Mouse (Mus musculus): ENCODE measurements around the gene Prkcq. TPM values are rescaled to one million over a fixed set of nuclear protein-coding genes. Genes with fewer than 3 reads are reported as not detected.

Prkcq gene
- total and polyA plus RNA-seq, 2 experiments, result 0.29 to 1.8 TPM

- no peaks in the 10 kb centered on the region for H3K27me3 ChIP-seq (ENCODE audit: control insufficient read depth, insufficient read depth, low read length)
- TF ChIP-seq CTCF (IDR thresholded peaks at IDR 0.05; ENCODE audit: low read depth, low read length), result no peak
- TF ChIP-seq POLR2A (IDR thresholded peaks at IDR 0.05; ENCODE audit: extremely low read depth, insufficient read depth, low read length), result no peak
- 54% methylated on average over 1 of the region's 1 CpGs for WGBS
- H3K27ac ChIP-seq (replicated peaks; ENCODE audit: insufficient read depth, low read depth, low read length), result no peak overlapping the region
- no peak for DNase-seq (ENCODE audit: extremely low read depth, low read depth, low spot score)
- no peaks in the 10 kb centered on the region for H3K36me3 ChIP-seq (ENCODE audit: control insufficient read depth, insufficient read depth, low read length)
- H3K9ac ChIP-seq (ENCODE audit: low read depth, low read length), result no peak overlapping the region
- H3K4me3 ChIP-seq (ENCODE audit: insufficient read depth, low read depth, low read length), result no peak overlapping the region
- H3K4me1 ChIP-seq (ENCODE audit: control insufficient read depth, insufficient read depth, low read length), result no peaks in the 10 kb centered on the region
- no peaks in the 10 kb centered on the region for H3K79me2 ChIP-seq (ENCODE audit: control insufficient read depth, insufficient read depth, low read length)
Measured at GRCm38 (mm10) chr2:11299366-11299765, 127.5 kb downstream of the Prkcq start.

DNA sequence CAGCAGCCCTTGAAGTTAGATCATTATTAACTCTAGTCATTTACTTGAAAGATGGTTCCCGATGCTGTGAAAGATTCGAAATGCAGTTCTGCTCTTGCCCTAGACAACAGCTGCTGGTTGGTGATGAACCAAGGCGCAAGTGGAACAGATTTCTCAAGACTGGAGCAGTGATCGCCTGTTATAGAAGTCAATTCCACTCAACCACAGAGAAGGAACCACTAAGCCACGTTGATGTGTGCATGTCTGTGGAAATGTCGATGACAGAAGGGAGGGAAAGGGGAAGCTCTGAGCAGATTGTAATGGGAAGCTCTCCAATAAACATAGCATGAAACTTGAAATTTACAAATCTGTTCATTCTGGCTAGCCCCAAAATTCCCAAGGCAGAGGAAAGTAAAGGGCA lies 128.5 kb downstream of the Prkcq start:
- Histone ChIP-seq H3K4me3 (ENCODE audit: insufficient read depth, low read depth, low read length) (no peak overlapping the region), H3K36me3 (ENCODE audit: control insufficient read depth, insufficient read depth, low read length) (no peaks in the 10 kb centered on the region), H3K4me1 (ENCODE audit: control insufficient read depth, insufficient read depth, low read length) (no peaks in the 10 kb centered on the region), H3K27ac (replicated peaks; ENCODE audit: insufficient read depth, low read depth, low read length) (no peak overlapping the region), H3K9ac (ENCODE audit: low read depth, low read length) (no peak overlapping the region), H3K27me3 (ENCODE audit: control insufficient read depth, insufficient read depth, low read length) (no peaks in the 10 kb centered on the region), H3K79me2 (ENCODE audit: control insufficient read depth, insufficient read depth, low read length) (no peaks in the 10 kb centered on the region)
- TF ChIP-seq CTCF (IDR thresholded peaks at IDR 0.05; ENCODE audit: low read depth, low read length), result no peak
- DNase-seq (ENCODE audit: extremely low read depth, low read depth, low spot score), result no peak
- WGBS, result 84% methylated on average over 6 of the region's 6 CpGs

DNA sequence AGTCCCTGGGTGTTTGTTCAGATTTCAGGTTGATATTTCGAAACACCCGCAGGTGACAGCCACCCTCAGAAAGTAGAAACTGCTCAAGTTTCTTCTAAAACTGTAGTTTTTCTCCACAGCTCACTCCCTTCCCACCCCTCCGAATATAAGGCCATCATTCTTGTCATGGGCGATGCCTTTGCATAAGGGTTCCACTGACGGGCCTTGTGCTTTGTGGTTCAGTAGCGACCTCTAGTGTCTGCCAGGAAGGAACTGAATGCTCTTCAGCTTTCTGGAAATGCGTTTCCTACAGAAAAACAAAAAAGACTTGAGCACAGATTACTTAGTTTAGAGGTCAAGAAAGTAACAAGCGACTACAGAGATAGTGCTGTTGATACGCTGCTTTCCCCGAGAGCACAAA lies 148.3 kb downstream of the Prkcq start:
- no peak overlapping the region for H3K4me3 ChIP-seq (ENCODE audit: insufficient read depth, low read depth, low read length)
- no peak overlapping the region for H3K9ac ChIP-seq (ENCODE audit: low read depth, low read length)
- H3K79me2 ChIP-seq (ENCODE audit: control insufficient read depth, insufficient read depth, low read length), result no peaks in the 10 kb centered on the region
- no peaks in the 10 kb centered on the region for H3K27me3 ChIP-seq (ENCODE audit: control insufficient read depth, insufficient read depth, low read length)
- H3K27ac ChIP-seq (replicated peaks; ENCODE audit: insufficient read depth, low read depth, low read length), result no peak overlapping the region
- DNase-seq (ENCODE audit: extremely low read depth, low read depth, low spot score), result peak; percentile 48
- TF ChIP-seq CTCF (IDR thresholded peaks at IDR 0.05; ENCODE audit: low read depth, low read length), result peak; percentile 67
- TF ChIP-seq POLR2A (IDR thresholded peaks at IDR 0.05; ENCODE audit: extremely low read depth, insufficient read depth, low read length), result no peak
- H3K4me1 ChIP-seq (ENCODE audit: control insufficient read depth, insufficient read depth, low read length), result no peaks in the 10 kb centered on the region
- 29% methylated on average over 10 of the region's 10 CpGs for WGBS
- no peaks in the 10 kb centered on the region for H3K36me3 ChIP-seq (ENCODE audit: control insufficient read depth, insufficient read depth, low read length)

DNA sequence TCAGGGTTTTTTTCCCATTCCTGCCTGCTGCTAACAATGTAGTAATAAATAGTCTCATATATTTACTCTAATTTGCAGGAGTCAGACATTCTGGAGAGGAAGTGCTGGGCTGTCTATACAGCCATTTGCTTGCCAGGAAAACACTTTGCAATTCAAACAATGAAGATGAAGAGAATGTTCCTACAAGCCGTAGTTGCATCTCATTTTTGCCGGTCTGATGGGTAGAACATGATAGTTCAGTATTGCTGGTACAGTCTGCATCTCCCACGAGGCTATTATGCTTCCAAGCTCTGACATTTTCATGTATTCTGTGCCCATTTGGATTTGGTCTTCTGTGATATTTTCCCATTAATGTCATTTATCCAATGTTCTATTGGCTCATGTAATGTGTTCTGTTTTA lies 150.5 kb downstream of the Prkcq start:
- WGBS, result 68% methylated on average over 3 of the region's 3 CpGs
- no peak overlapping the region for H3K4me3 ChIP-seq (ENCODE audit: insufficient read depth, low read depth, low read length)

GRCm38 (mm10) chr2:11327280-11327679 lies 155.4 kb downstream of the Prkcq start:
- DNase-seq (ENCODE audit: extremely low read depth, low read depth, low spot score), result no peak
- TF ChIP-seq CTCF (IDR thresholded peaks at IDR 0.05; ENCODE audit: low read depth, low read length) (no peak), POLR2A (IDR thresholded peaks at IDR 0.05; ENCODE audit: extremely low read depth, insufficient read depth, low read length) (no peak)
- Histone ChIP-seq H3K4me3 (ENCODE audit: insufficient read depth, low read depth, low read length) (no peak overlapping the region), H3K36me3 (ENCODE audit: control insufficient read depth, insufficient read depth, low read length) (no peaks in the 10 kb centered on the region), H3K79me2 (ENCODE audit: control insufficient read depth, insufficient read depth, low read length) (no peaks in the 10 kb centered on the region), H3K9ac (ENCODE audit: low read depth, low read length) (no peak overlapping the region), H3K27ac (replicated peaks; ENCODE audit: insufficient read depth, low read depth, low read length) (no peak overlapping the region), H3K4me1 (ENCODE audit: control insufficient read depth, insufficient read depth, low read length) (peaks cover 2% of the 10 kb centered on the region; the same call in 1 of the 2 replicates), H3K27me3 (ENCODE audit: control insufficient read depth, insufficient read depth, low read length) (no peaks in the 10 kb centered on the region)
- WGBS, result 80% methylated on average over 7 of the region's 7 CpGs

More for the DNA sequence above, 150.5 kb downstream of the Prkcq start:
- Histone ChIP-seq H3K36me3 (ENCODE audit: control insufficient read depth, insufficient read depth, low read length) (no peaks in the 10 kb centered on the region), H3K4me1 (ENCODE audit: control insufficient read depth, insufficient read depth, low read length) (no peaks in the 10 kb centered on the region), H3K27me3 (ENCODE audit: control insufficient read depth, insufficient read depth, low read length) (no peaks in the 10 kb centered on the region), H3K9ac (ENCODE audit: low read depth, low read length) (no peak overlapping the region), H3K27ac (replicated peaks; ENCODE audit: insufficient read depth, low read depth, low read length) (no peak overlapping the region), H3K79me2 (ENCODE audit: control insufficient read depth, insufficient read depth, low read length) (no peaks in the 10 kb centered on the region)
- no peak for DNase-seq (ENCODE audit: extremely low read depth, low read depth, low spot score)
- TF ChIP-seq CTCF (IDR thresholded peaks at IDR 0.05; ENCODE audit: low read depth, low read length), result no peak
- TF ChIP-seq POLR2A (IDR thresholded peaks at IDR 0.05; ENCODE audit: extremely low read depth, insufficient read depth, low read length), result no peak

DNA sequence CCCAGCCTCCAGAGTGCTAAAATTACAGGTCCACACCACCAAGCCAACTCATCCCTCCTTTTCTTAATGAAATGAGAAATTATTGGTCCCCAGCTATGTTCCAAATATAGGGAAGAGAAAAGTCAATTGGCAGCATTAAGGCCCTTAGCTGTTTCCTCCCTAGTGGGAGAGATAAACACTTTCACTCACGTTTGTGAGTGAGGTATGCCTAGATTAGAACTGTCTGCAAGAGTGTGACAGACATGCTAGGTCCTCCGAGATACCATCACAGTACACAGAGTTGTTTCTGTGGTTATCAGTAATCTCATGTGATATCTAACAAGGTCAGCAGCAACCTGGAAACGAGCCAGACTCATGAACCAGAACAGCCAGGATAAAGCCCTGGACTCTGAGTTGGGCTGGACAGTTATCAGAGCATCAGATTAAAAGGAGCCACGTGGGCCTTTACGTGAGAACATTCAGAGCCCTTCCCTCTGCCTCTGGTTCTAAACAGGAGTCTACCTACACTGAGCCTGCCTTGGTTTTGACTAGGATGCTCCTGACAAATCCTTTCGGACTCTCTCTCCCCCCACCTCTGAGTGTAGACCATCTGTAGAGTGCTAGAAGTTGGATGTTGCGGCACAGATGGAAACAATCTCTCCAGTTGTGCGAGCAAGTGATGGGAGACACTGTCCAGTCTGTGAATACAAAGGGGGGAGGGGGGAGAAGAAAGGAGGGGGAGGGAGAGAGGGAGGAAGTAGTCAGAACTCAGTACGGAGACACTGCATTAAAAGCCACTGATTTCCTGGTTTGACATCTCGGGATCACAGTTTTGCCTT lies 157.7 kb downstream of the Prkcq start:
- WGBS, result 42% methylated on average over 10 of the region's 10 CpGs

More for the DNA sequence above, 157.7 kb downstream of the Prkcq start:
- Histone ChIP-seq H3K36me3 (ENCODE audit: control insufficient read depth, insufficient read depth, low read length) (no peaks in the 10 kb centered on the region), H3K9ac (ENCODE audit: low read depth, low read length) (no peak overlapping the region), H3K79me2 (ENCODE audit: control insufficient read depth, insufficient read depth, low read length) (no peaks in the 10 kb centered on the region), H3K4me3 (ENCODE audit: insufficient read depth, low read depth, low read length) (no peak overlapping the region), H3K27me3 (ENCODE audit: control insufficient read depth, insufficient read depth, low read length) (no peaks in the 10 kb centered on the region), H3K27ac (replicated peaks; ENCODE audit: insufficient read depth, low read depth, low read length) (no peak overlapping the region), H3K4me1 (ENCODE audit: control insufficient read depth, insufficient read depth, low read length) (peaks cover 6% of the 10 kb centered on the region)
- peak; percentile 73 for DNase-seq (ENCODE audit: extremely low read depth, low read depth, low spot score)
- TF ChIP-seq POLR2A (IDR thresholded peaks at IDR 0.05; ENCODE audit: extremely low read depth, insufficient read depth, low read length) (no peak), CTCF (IDR thresholded peaks at IDR 0.05; ENCODE audit: low read depth, low read length) (no peak)
